Mouse (Mus musculus) liver, adult 2 months (tissue): ENCODE data around the gene Slfn5. TPM values are rescaled to one million over a fixed set of nuclear protein-coding genes. Genes with fewer than 3 reads are reported as not detected.

Experiments
- DNase-seq: peaks from one replicate; pipeline ENCODE4 v3.0.0-alpha.2; 2011; ENCODE audit warnings: low read depth, low spot score; ENCODE audit errors: extremely low read depth
- H3K27ac ChIP-seq: fragments of 200-500 bp; replicated peaks from 2 replicates; pipeline ENCODE4 v1.5.1; 2012; ENCODE audit warnings: low read depth, mild to moderate bottlenecking, control low read depth, inconsistent platforms, low read length; ENCODE audit not compliant: insufficient read depth
- H3K27me3 ChIP-seq: fragments of 200-500 bp; 2 replicates; pipeline ENCODE4 v1.6.1; 2012; ENCODE audit warnings: mild to moderate bottlenecking, moderate library complexity, low read length, inconsistent platforms; ENCODE audit not compliant: control insufficient read depth, insufficient read depth
- H3K36me3 ChIP-seq: fragments of 200-500 bp; 2 replicates; pipeline ENCODE4 v1.6.1; 2012; ENCODE audit warnings: low read length, inconsistent platforms; ENCODE audit not compliant: control insufficient read depth, insufficient read depth
- H3K4me1 ChIP-seq: fragments of 200-500 bp; 2 replicates; pipeline ENCODE4 v1.6.1; 2011; ENCODE audit warnings: low read length; ENCODE audit not compliant: control insufficient read depth, insufficient read depth
- H3K4me3 ChIP-seq: fragments of 200-500 bp; 2 replicates; pipeline ENCODE4 v1.5.1; 2011; ENCODE audit warnings: low read depth, mild to moderate bottlenecking, control low read depth, low read length, moderate library complexity; ENCODE audit not compliant: insufficient read depth
- H3K79me2 ChIP-seq: fragments of 200-500 bp; 2 replicates; pipeline ENCODE4 v1.6.1; 2012; ENCODE audit warnings: inconsistent platforms, mild to moderate bottlenecking, low read length, moderate library complexity; ENCODE audit not compliant: control insufficient read depth, insufficient read depth
- H3K9ac ChIP-seq: fragments of 200-500 bp; 2 replicates; pipeline ENCODE4 v1.6.1; 2012; ENCODE audit warnings: low read depth, mild to moderate bottlenecking, control low read depth, inconsistent platforms, low read length
- CTCF ChIP-seq: fragments of 200-500 bp; IDR thresholded peaks from 2 replicates; pipeline ENCODE4 v1.5.1; 2011; ENCODE audit warnings: low read depth, low read length, control low read depth
- POLR2A ChIP-seq: fragments of 200-500 bp; IDR thresholded peaks from 2 replicates; pipeline ENCODE4 v1.6.1; 2011; ENCODE audit warnings: low read length, control low read depth; ENCODE audit not compliant: insufficient read depth; ENCODE audit errors: extremely low read depth
- WGBS: fragments of 180-500 bp; shearing (Covaris S2); methylation state at CpG from one replicate; pipeline ENCODE4 v1.1.7; 2018; 5-methylcytosine and 5-hydroxymethylcytosine counted together
- polyA plus RNA-seq: library from polyadenylated mRNA; depleted of rRNA; stranded (reverse); fragments of >200 nt; gene quantifications from 2 replicates; pipeline ENCODE4 v1.2.3, GENCODE M21; 2012
- total RNA-seq: library from RNA; depleted of rRNA; stranded (reverse); fragments of >200 nt; gene quantifications from 2 replicates; pipeline ENCODE4 v1.2.3, GENCODE M21; 2014

The Slfn5 gene
- total and polyA plus RNA-seq, 2 experiments = 1.3 to 12.0 TPM

GRCm38 (mm10) chr11:82943336-82943735, 7.8 kb upstream of the Slfn5 start:
- Histone ChIP-seq H3K79me2 (no peaks in the 10 kb centered on the region), H3K4me1 (no peaks in the 10 kb centered on the region), H3K9ac (no peak overlapping the region), H3K27ac (no peak overlapping the region), H3K4me3 (no peak overlapping the region), H3K36me3 (no peaks in the 10 kb centered on the region), H3K27me3 (no peaks in the 10 kb centered on the region)
- TF ChIP-seq POLR2A (no peak), CTCF (no peak)
- no peak for DNase-seq
- 72% methylated on average over 6 of the region's 6 CpGs for WGBS

GRCm38 (mm10) chr11:82945636-82946035, 5.5 kb upstream of the Slfn5 start:
- Histone ChIP-seq H3K27me3 (no peaks in the 10 kb centered on the region), H3K36me3 (no peaks in the 10 kb centered on the region), H3K27ac (no peak overlapping the region), H3K9ac (no peak overlapping the region), H3K4me1 (no peaks in the 10 kb centered on the region), H3K4me3 (no peak overlapping the region), H3K79me2 (no peaks in the 10 kb centered on the region)
- DNase-seq = no peak
- WGBS = 42% methylated on average over 2 of the region's 2 CpGs
- TF ChIP-seq CTCF (no peak), POLR2A (no peak)

GRCm38 (mm10) chr11:82947457-82947856, 3.7 kb upstream of the Slfn5 start:
- Histone ChIP-seq H3K9ac (no peak overlapping the region), H3K27ac (no peak overlapping the region), H3K4me1 (no peaks in the 10 kb centered on the region), H3K36me3 (no peaks in the 10 kb centered on the region), H3K27me3 (no peaks in the 10 kb centered on the region; the same call in 1 of the 2 replicates), H3K79me2 (no peaks in the 10 kb centered on the region), H3K4me3 (no peak overlapping the region)
- DNase-seq = no peak
- TF ChIP-seq POLR2A = no peak
- TF ChIP-seq CTCF = no peak
- WGBS = 63% methylated on average over 4 of the region's 4 CpGs

DNA sequence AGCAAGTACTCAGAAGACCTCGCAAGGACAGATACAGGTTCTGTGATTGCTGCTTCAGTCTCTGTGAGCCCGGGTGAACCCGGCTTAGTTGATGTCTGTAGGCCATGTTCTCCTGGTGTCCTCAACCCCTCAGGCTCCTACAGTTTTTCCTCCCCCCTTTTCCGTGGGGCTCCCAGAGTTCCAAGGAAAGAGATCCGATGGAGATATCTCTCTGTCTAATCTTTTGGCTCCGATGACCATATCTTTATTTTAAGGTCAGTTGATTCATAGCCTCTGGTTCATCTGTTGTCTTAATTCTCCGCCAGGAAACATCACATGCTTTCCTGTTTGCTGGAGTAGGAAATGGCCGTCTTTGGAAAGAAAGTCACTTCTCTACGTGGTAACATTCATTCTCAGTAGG, 2.1 kb upstream of the Slfn5 start:
- H3K4me3 ChIP-seq = no peak overlapping the region

GRCm38 (mm10) chr11:82951865-82952611, 889 bp downstream of the Slfn5 start:
- Histone ChIP-seq H3K79me2 (no peaks in the 10 kb centered on the region), H3K36me3 (peaks cover 2% of the 10 kb centered on the region; the same call in 1 of the 2 replicates), H3K4me1 (peaks cover 1% of the 10 kb centered on the region; the same call in 1 of the 2 replicates), H3K9ac (peak overlapping the region; percentile 77), H3K4me3 (peak overlapping the region; percentile 77), H3K27ac (peak overlapping the region; percentile 91), H3K27me3 (no peaks in the 10 kb centered on the region; the same call in 1 of the 2 replicates)
- 3% methylated on average over 28 of the region's 28 CpGs for WGBS
- TF ChIP-seq POLR2A (no peak), CTCF (no peak)
- DNase-seq = peak; percentile 20

More for the DNA sequence above, 2.1 kb upstream of the Slfn5 start:
- no peaks in the 10 kb centered on the region; the same call in 1 of the 2 replicates for H3K27me3 ChIP-seq
- H3K27ac ChIP-seq = peak overlapping the region; percentile 79
- H3K9ac ChIP-seq = no peak overlapping the region
- DNase-seq = no peak
- no peaks in the 10 kb centered on the region for H3K4me1 ChIP-seq
- H3K36me3 ChIP-seq = no peaks in the 10 kb centered on the region
- H3K79me2 ChIP-seq = no peaks in the 10 kb centered on the region
- no peak for TF ChIP-seq POLR2A
- 75% methylated on average over 9 of the region's 9 CpGs for WGBS

- 51% methylated on average over 9 of the region's 9 CpGs for WGBS
- TF ChIP-seq CTCF (no peak), POLR2A (no peak)
- Histone ChIP-seq H3K9ac (peak overlapping the region; percentile 77), H3K36me3 (peaks cover 2% of the 10 kb centered on the region; the same call in 1 of the 2 replicates), H3K4me1 (peaks cover 1% of the 10 kb centered on the region; the same call in 1 of the 2 replicates), H3K27me3 (no peaks in the 10 kb centered on the region; the same call in 1 of the 2 replicates), H3K4me3 (peak overlapping the region; percentile 77), H3K79me2 (no peaks in the 10 kb centered on the region), H3K27ac (peak overlapping the region; percentile 91)
- peak; percentile 31 for DNase-seq
Observed at GRCm38 (mm10) chr11:82952612-82953542, 1.7 kb downstream of the Slfn5 start.
